Mouse (Mus musculus): ENCODE data around the gene Palld. TPM values are rescaled to one million over a fixed set of nuclear protein-coding genes. Genes with fewer than 3 reads are reported as not detected.
A peak's percentile ranks its signal among the peaks of the same experiment; 100 is the strongest.

Palld gene
- polyA plus RNA-seq, 1 experiment from 2014 or later: 138 TPM

GRCm38 (mm10) chr8:61531944-61532795 lies 370.3 kb downstream of the Palld start:
- peaks cover 68% of the 10 kb centered on the region for H3K36me3 ChIP-seq

GRCm38 (mm10) chr8:61528642-61529041 lies 373.8 kb downstream of the Palld start:
- WGBS: 89% methylated on average over 6 of the region's 6 CpGs
- H3K27me3 ChIP-seq: no peaks in the 10 kb centered on the region
- no peak overlapping the region for H3K4me3 ChIP-seq
- H3K9ac ChIP-seq: no peak overlapping the region
- H3K9me3 ChIP-seq: no peaks in the 10 kb centered on the region
- ATAC-seq (ENCODE audit: insufficient number of reproducible peaks, insufficient read depth, low FRiP score, low TSS enrichment): no peak
- no peak overlapping the region for H3K27ac ChIP-seq
- no peak overlapping the region for H3K4me2 ChIP-seq (replicated peaks)
- H3K4me1 ChIP-seq: no peaks in the 10 kb centered on the region
- H3K36me3 ChIP-seq: peaks cover 71% of the 10 kb centered on the region

More at GRCm38 (mm10) chr8:61531944-61532795, 370.3 kb downstream of the Palld start:
- no peak overlapping the region for H3K4me2 ChIP-seq (replicated peaks)
- 56% methylated on average over 22 of the region's 22 CpGs for WGBS
- peaks cover 14% of the 10 kb centered on the region; the same call in 1 of the 2 replicates for H3K4me1 ChIP-seq
- H3K27me3 ChIP-seq: no peaks in the 10 kb centered on the region
- H3K4me3 ChIP-seq: no peak overlapping the region
- no peak overlapping the region for H3K27ac ChIP-seq
- H3K9me3 ChIP-seq: no peaks in the 10 kb centered on the region
- H3K9ac ChIP-seq: no peak overlapping the region
- no peak for ATAC-seq (ENCODE audit: insufficient number of reproducible peaks, insufficient read depth, low FRiP score, low TSS enrichment)

DNA sequence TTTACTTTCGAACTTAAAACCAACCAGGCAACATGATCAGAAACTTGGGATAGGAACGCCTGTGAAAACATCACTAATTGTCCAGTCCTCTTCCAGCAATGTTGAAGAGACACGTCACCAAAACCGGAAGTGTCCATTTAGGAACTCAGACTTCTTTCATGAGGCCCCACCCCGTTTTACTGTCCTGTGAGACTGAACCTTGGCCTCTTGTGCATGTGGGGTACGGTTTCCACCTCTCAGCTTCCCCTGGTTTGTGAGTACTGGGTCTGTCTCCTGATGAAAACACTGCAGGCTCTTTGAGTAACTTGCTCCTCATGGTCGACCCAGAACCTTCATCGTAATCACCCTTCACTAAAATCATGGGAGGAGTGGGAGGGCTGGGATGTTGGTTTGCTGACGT lies 374.3 kb downstream of the Palld start:
- ATAC-seq (ENCODE audit: insufficient number of reproducible peaks, insufficient read depth, low FRiP score, low TSS enrichment): no peak
- H3K27ac ChIP-seq: no peak overlapping the region
- no peaks in the 10 kb centered on the region for H3K9me3 ChIP-seq
- no peak overlapping the region for H3K4me2 ChIP-seq (replicated peaks)
- H3K4me1 ChIP-seq: no peaks in the 10 kb centered on the region
- H3K9ac ChIP-seq: no peak overlapping the region
- no peak overlapping the region for H3K4me3 ChIP-seq
- 90% methylated on average over 9 of the region's 9 CpGs for WGBS
- peaks cover 71% of the 10 kb centered on the region for H3K36me3 ChIP-seq
- H3K27me3 ChIP-seq: no peaks in the 10 kb centered on the region

- 87% methylated on average over 14 of the region's 14 CpGs for WGBS
Observed at GRCm38 (mm10) chr8:61527037-61527436, 375.5 kb downstream of the Palld start.

GRCm38 (mm10) chr8:61522132-61522531 lies 380.4 kb downstream of the Palld start:
- ATAC-seq (ENCODE audit: insufficient number of reproducible peaks, insufficient read depth, low FRiP score, low TSS enrichment): no peak
- 9% methylated on average over 1 of the region's 1 CpGs for WGBS
- Histone ChIP-seq H3K36me3 (peaks cover 56% of the 10 kb centered on the region), H3K9me3 (no peaks in the 10 kb centered on the region), H3K4me2 (replicated peaks) (no peak overlapping the region), H3K9ac (no peak overlapping the region), H3K4me3 (no peak overlapping the region), H3K4me1 (no peaks in the 10 kb centered on the region), H3K27me3 (no peaks in the 10 kb centered on the region), H3K27ac (no peak overlapping the region)

More at GRCm38 (mm10) chr8:61527037-61527436, 375.5 kb downstream of the Palld start:
- Histone ChIP-seq H3K36me3 (peaks cover 77% of the 10 kb centered on the region), H3K9ac (no peak overlapping the region), H3K27me3 (no peaks in the 10 kb centered on the region), H3K27ac (no peak overlapping the region), H3K4me3 (no peak overlapping the region), H3K4me1 (no peaks in the 10 kb centered on the region), H3K9me3 (no peaks in the 10 kb centered on the region), H3K4me2 (replicated peaks) (no peak overlapping the region)
- ATAC-seq (ENCODE audit: insufficient number of reproducible peaks, insufficient read depth, low FRiP score, low TSS enrichment): no peak

DNA sequence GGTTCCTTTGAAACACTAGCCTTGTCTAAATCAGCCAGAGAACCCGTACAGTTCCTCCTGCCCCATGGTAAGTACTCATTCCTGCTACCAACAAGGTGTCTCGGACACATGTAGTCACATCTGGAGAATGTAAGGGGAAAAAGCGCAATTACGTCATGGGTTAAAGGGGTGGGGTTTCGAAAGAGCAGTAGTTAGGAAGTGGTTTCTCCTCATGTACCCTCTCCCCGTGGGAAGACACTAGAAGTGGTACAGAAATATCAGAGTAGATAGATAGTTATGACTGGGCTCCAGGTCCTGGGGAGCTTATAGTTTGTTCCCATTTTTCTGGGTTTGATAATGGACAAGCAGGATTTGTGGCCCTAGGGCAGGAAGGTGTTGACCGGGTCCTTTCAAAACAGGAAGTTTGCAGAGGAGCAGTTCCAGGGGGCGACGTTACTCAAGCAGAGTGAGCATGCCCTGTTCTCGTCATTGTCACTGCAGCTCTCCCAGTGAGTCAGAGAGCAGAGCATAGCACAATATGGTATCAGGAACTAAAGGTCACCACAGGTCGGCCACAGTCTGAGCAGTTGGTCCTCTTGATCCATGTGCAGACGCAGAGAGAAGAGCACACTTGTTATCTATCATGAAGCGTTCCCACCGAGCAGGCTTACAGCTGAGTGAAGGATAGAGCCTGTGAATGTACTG lies 384.8 kb downstream of the Palld start:
- H3K9ac ChIP-seq: no peak overlapping the region
- no peak overlapping the region for H3K4me2 ChIP-seq (replicated peaks)
- no peaks in the 10 kb centered on the region for H3K27me3 ChIP-seq
- no peak for ATAC-seq (ENCODE audit: insufficient number of reproducible peaks, insufficient read depth, low FRiP score, low TSS enrichment)
- WGBS: 66% methylated on average over 14 of the region's 14 CpGs
- peaks cover 54% of the 10 kb centered on the region for H3K36me3 ChIP-seq
- H3K27ac ChIP-seq: no peak overlapping the region
- H3K4me1 ChIP-seq: no peaks in the 10 kb centered on the region; the same call in 1 of the 2 replicates
- no peak overlapping the region for H3K4me3 ChIP-seq
- H3K9me3 ChIP-seq: no peaks in the 10 kb centered on the region

GRCm38 (mm10) chr8:61516745-61517501 lies 385.6 kb downstream of the Palld start:
- no peak for ATAC-seq (ENCODE audit: insufficient number of reproducible peaks, insufficient read depth, low FRiP score, low TSS enrichment)

DNA sequence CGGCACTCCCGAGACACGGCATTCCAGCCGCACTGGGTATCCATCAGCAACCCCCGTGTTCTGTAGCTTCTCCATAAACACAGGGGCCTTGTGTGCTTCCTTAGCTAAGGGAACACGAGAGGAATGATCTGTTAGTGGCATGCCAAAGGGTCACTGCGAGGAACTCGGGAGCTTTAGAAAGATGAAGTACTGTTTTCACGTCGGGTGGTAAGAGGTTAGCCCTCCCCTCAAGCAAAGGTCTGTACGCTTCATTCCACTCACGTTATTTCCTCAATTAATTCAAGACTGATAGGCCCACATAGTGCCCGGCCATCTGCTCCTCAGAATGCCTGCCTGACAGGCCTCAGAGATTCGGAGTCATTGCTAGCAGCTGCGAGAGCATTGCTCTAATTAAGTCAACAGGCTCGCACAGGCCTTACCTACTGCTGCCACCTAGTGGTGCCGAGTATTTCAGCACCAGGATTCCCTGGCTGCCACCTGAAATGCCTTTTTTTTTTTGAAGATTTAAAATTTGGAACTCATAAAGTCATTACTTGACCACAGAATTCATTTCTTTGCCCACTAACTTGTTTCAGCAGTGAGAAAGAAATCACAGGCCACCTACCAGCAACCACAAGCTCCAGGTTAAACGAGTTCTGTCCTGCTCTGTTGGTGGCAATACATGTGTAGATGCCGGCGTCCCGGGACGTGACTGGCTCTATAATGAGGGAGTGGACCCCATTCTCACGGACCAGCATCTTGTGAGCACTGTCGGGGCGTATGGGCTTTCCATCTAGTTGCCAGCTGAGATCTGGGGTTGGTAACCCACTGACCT lies 386.4 kb downstream of the Palld start:
- peak; percentile 82; the same call in 1 of the 2 replicates for ATAC-seq (ENCODE audit: insufficient number of reproducible peaks, insufficient read depth, low FRiP score, low TSS enrichment)
- Histone ChIP-seq H3K4me2 (replicated peaks) (no peak overlapping the region), H3K27me3 (no peaks in the 10 kb centered on the region), H3K9me3 (no peaks in the 10 kb centered on the region), H3K9ac (no peak overlapping the region), H3K4me3 (no peak overlapping the region), H3K4me1 (no peaks in the 10 kb centered on the region; the same call in 1 of the 2 replicates), H3K27ac (peak overlapping the region; percentile 23; the same call in 1 of the 2 replicates), H3K36me3 (peaks cover 60% of the 10 kb centered on the region)
- 45% methylated on average over 25 of the region's 25 CpGs for WGBS

More at GRCm38 (mm10) chr8:61516745-61517501, 385.6 kb downstream of the Palld start:
- Histone ChIP-seq H3K27me3 (no peaks in the 10 kb centered on the region), H3K4me1 (no peaks in the 10 kb centered on the region; the same call in 1 of the 2 replicates), H3K9me3 (no peaks in the 10 kb centered on the region), H3K4me2 (replicated peaks) (no peak overlapping the region), H3K36me3 (peaks cover 56% of the 10 kb centered on the region), H3K27ac (no peak overlapping the region), H3K4me3 (no peak overlapping the region), H3K9ac (no peak overlapping the region)
- WGBS: 84% methylated on average over 8 of the region's 8 CpGs

GRCm38 (mm10) chr8:61515110-61515930 lies 387.2 kb downstream of the Palld start:
- no peak overlapping the region for H3K9ac ChIP-seq
- H3K4me2 ChIP-seq (replicated peaks): no peak overlapping the region

GRCm38 (mm10) chr8:61502277-61502676 lies 400.2 kb downstream of the Palld start:
- Histone ChIP-seq H3K4me2 (replicated peaks) (no peak overlapping the region), H3K27me3 (no peaks in the 10 kb centered on the region), H3K4me3 (no peak overlapping the region), H3K27ac (no peak overlapping the region), H3K9ac (no peak overlapping the region), H3K4me1 (no peaks in the 10 kb centered on the region), H3K36me3 (peaks cover 7% of the 10 kb centered on the region; the same call in 1 of the 2 replicates), H3K9me3 (no peaks in the 10 kb centered on the region)
- no peak for ATAC-seq (ENCODE audit: insufficient number of reproducible peaks, insufficient read depth, low FRiP score, low TSS enrichment)

More at GRCm38 (mm10) chr8:61515110-61515930, 387.2 kb downstream of the Palld start:
- Histone ChIP-seq H3K36me3 (peaks cover 64% of the 10 kb centered on the region), H3K9me3 (no peaks in the 10 kb centered on the region), H3K4me3 (no peak overlapping the region), H3K27ac (peak overlapping the region; percentile 23; the same call in 1 of the 2 replicates), H3K4me1 (no peaks in the 10 kb centered on the region; the same call in 1 of the 2 replicates), H3K27me3 (no peaks in the 10 kb centered on the region)
- ATAC-seq (ENCODE audit: insufficient number of reproducible peaks, insufficient read depth, low FRiP score, low TSS enrichment): no peak
- 88% methylated on average over 24 of the region's 24 CpGs for WGBS

Data from embryonic facial prominence, embryonic 12.5 days (tissue).